Comparison of ENCODE assay signal across 17 mouse cellular contexts in genomic region chr4:89012681-89013353, GRCm38 (mm10).
DNase-seq lines count a peak whose midpoint lies in the region; ATAC-seq and TF ChIP-seq lines count a peak whose summit lies in the region.
"Had no signal": no experiment of that assay in that cellular context is flagged by ENCODE, and none has a peak within 500 bp of the region (broad histone marks: within the 10 kb centered on the region; RNA-seq: fewer than 3 reads in every experiment).

No protein-coding gene starts in this region.

- no peak overlapping the region for H3K27ac ChIP-seq in lung, embryonic 14.5 days (ENCODE audit: low read depth)
- no peak overlapping the region for H3K27ac ChIP-seq in hindbrain, embryonic 13.5 days
- H3K27ac ChIP-seq in hindbrain, embryonic 11.5 days (ENCODE audit: low read depth, low read length), result no peak overlapping the region
- H3K27ac ChIP-seq: heart, embryonic 13.5 days; hindbrain, embryonic 15.5 days; limb, embryonic 13.5 days; midbrain, embryonic 15.5 days had no signal

- TF ChIP-seq CTCF in lung, embryonic 14.5 days (IDR thresholded peaks at IDR 0.05; ENCODE audit: low read depth), result no peak

- no peak overlapping the region for H3K4me3 ChIP-seq in lung, embryonic 14.5 days (ENCODE audit: low read depth, low read length)
- no peak overlapping the region for H3K4me3 ChIP-seq in hindbrain, embryonic 13.5 days
- H3K4me3 ChIP-seq in hindbrain, embryonic 11.5 days (ENCODE audit: low read depth, low read length), result no peak overlapping the region
- H3K4me3 ChIP-seq: heart, embryonic 13.5 days; hindbrain, embryonic 15.5 days; limb, embryonic 13.5 days; midbrain, embryonic 15.5 days had no signal

- intact Hi-C loops in heart, postnatal 10 days (cut with DNase I), result no loop called here
- intact Hi-C loops in heart, postnatal 25 days (cut with DNase I), result no loop called here

- H3K27me3 ChIP-seq in lung, embryonic 14.5 days (ENCODE audit: insufficient read depth, low read length), result no peaks in the 10 kb centered on the region
- H3K27me3 ChIP-seq in hindbrain, embryonic 13.5 days, result no peaks in the 10 kb centered on the region
- H3K27me3 ChIP-seq in hindbrain, embryonic 11.5 days (ENCODE audit: control insufficient read depth, insufficient read depth, low read length), result no peaks in the 10 kb centered on the region
- H3K27me3 ChIP-seq: heart, embryonic 13.5 days; hindbrain, embryonic 15.5 days; limb, embryonic 13.5 days; midbrain, embryonic 15.5 days had no signal

- no peak for ATAC-seq in lung, embryonic 14.5 days (ENCODE audit: insufficient read depth)
- no peak for ATAC-seq in hindbrain, embryonic 13.5 days (ENCODE audit: low FRiP score)
- no peak for ATAC-seq in hindbrain, embryonic 11.5 days (ENCODE audit: low FRiP score)
- ATAC-seq: forebrain, embryonic 16.5 days; midbrain, embryonic 15.5 days had no signal

- H3K36me3 ChIP-seq in lung, embryonic 14.5 days (ENCODE audit: insufficient read depth), result no peaks in the 10 kb centered on the region
- no peaks in the 10 kb centered on the region for H3K36me3 ChIP-seq in hindbrain, embryonic 13.5 days
- H3K36me3 ChIP-seq in hindbrain, embryonic 11.5 days (ENCODE audit: control insufficient read depth, insufficient read depth, low read length), result no peaks in the 10 kb centered on the region
- H3K36me3 ChIP-seq: heart, embryonic 13.5 days; hindbrain, embryonic 15.5 days; limb, embryonic 13.5 days; midbrain, embryonic 15.5 days had no signal

- no peaks in the 10 kb centered on the region for H3K4me1 ChIP-seq in lung, embryonic 14.5 days (ENCODE audit: insufficient read depth)
- no peaks in the 10 kb centered on the region for H3K4me1 ChIP-seq in hindbrain, embryonic 13.5 days (replicated peaks)
- H3K4me1 ChIP-seq in hindbrain, embryonic 11.5 days (replicated peaks; ENCODE audit: control insufficient read depth, insufficient read depth, low read length), result no peaks in the 10 kb centered on the region
- H3K4me1 ChIP-seq: hindbrain, embryonic 15.5 days; limb, embryonic 13.5 days; midbrain, embryonic 15.5 days had no signal

- no peak overlapping the region for H3K9ac ChIP-seq in lung, embryonic 14.5 days
- no peak overlapping the region for H3K9ac ChIP-seq in hindbrain, embryonic 13.5 days
- H3K9ac ChIP-seq in hindbrain, embryonic 11.5 days (ENCODE audit: low read depth, low read length), result no peak overlapping the region
- H3K9ac ChIP-seq: heart, embryonic 13.5 days; hindbrain, embryonic 15.5 days; limb, embryonic 13.5 days; midbrain, embryonic 15.5 days had no signal

- DNase-seq in heart, postnatal 10 days, result peak; percentile 42 to 64
- DNase-seq in heart, postnatal 25 days (ENCODE audit: low spot score), result no peak
- DNase-seq in lung, embryonic 14.5 days, result peak; percentile 39
- no peak for DNase-seq in lung, adult 18-20 months
- peak; percentile 85 for DNase-seq in adipocyte (ENCODE audit: low spot score)
- peak; percentile 4 to 29 for DNase-seq in layer of hippocampus, postnatal 14 days (ENCODE audit: low spot score in 2 of 2)
- no peak for DNase-seq in hindbrain, embryonic 11.5 days (ENCODE audit: low spot score)
- DNase-seq: cerebellum, postnatal 25 days; gastrocnemius, postnatal 14 days; kidney, adult 18-20 months; thymus, adult 2 months had no signal

- H3K9me3 ChIP-seq in lung, embryonic 14.5 days (ENCODE audit: low read depth, low read length), result no peaks in the 10 kb centered on the region
- no peaks in the 10 kb centered on the region for H3K9me3 ChIP-seq in hindbrain, embryonic 13.5 days
- no peaks in the 10 kb centered on the region for H3K9me3 ChIP-seq in hindbrain, embryonic 11.5 days (ENCODE audit: control insufficient read depth, low read length)
- H3K9me3 ChIP-seq: heart, embryonic 13.5 days; hindbrain, embryonic 15.5 days; limb, embryonic 13.5 days; midbrain, embryonic 15.5 days had no signal

- no peak overlapping the region for H3K4me2 ChIP-seq in lung, embryonic 14.5 days
- H3K4me2 ChIP-seq in hindbrain, embryonic 13.5 days, result no peak overlapping the region
- no peak overlapping the region for H3K4me2 ChIP-seq in hindbrain, embryonic 11.5 days (replicated peaks; ENCODE audit: low read depth, low read length)
- H3K4me2 ChIP-seq: heart, embryonic 13.5 days; hindbrain, embryonic 15.5 days; limb, embryonic 13.5 days; midbrain, embryonic 15.5 days had no signal

- WGBS in lung, embryonic 14.5 days, result 17% methylated on average over 2 of the region's 2 CpGs
- 53% methylated on average over 2 of the region's 2 CpGs for WGBS in hindbrain, embryonic 13.5 days
- WGBS in hindbrain, embryonic 11.5 days, result 44% methylated on average over 2 of the region's 2 CpGs

Comparison
In these comparisons a context has a peak if more than half of its experiments do, and no peak if none do; other contexts are left out.
1. DNase-seq: peak in heart, postnatal 10 days (2 of 2), lung, embryonic 14.5 days (single experiment), adipocyte (single experiment) and layer of hippocampus, postnatal 14 days (2 of 2); none in heart, postnatal 25 days (single experiment), lung, adult 18-20 months (0 of 2) and hindbrain, embryonic 11.5 days (single experiment).